Mouse (Mus musculus) MEL (cell line): ENCODE data around the gene Gm9376. TPM values are rescaled to one million over a fixed set of nuclear protein-coding genes. Genes with fewer than 3 reads are reported as not detected.

Source experiments
- DNase-seq: peaks from one replicate; pipeline ENCODE4 v3.0.0; 2011; ENCODE audit warnings: low read depth, low spot score
- H3K27ac ChIP-seq: 2 replicates; pipeline ENCODE4 v1.5.1; 2012; ENCODE audit warnings: low read depth, mild to moderate bottlenecking, control low read depth, low read length, moderate library complexity; ENCODE audit not compliant: control insufficient read depth
- H3K27me3 ChIP-seq, 2 experiments: fragments of 150-350 bp in 1 of 2; sonication (generic) in 1 of 2; 2 replicates each; pipeline ENCODE4 v1.6.1; 2012; ENCODE audit warnings: low read length in 2 of 2, mild to moderate bottlenecking in 2 of 2, improper control_type of control experiment in 1 of 2, moderate library complexity in 1 of 2; ENCODE audit not compliant: insufficient read depth in 2 of 2, control insufficient read depth in 1 of 2
- H3K36me3 ChIP-seq, 2 experiments: 2 replicates each; pipeline ENCODE4 v1.6.1; 2012 to 2014; ENCODE audit warnings: low read length in 2 of 2, improper control_type of control experiment in 1 of 2, inconsistent platforms in 1 of 2, mild to moderate bottlenecking in 1 of 2; ENCODE audit not compliant: insufficient read depth in 2 of 2, control insufficient read depth in 1 of 2
- H3K4me1 ChIP-seq, 2 experiments: fragments of 150-350 bp in 1 of 2; sonication (generic) in 1 of 2; 2 replicates each; pipeline ENCODE4 v1.6.1; 2012; ENCODE audit warnings: low read length in 2 of 2, improper control_type of control experiment in 1 of 2, mild to moderate bottlenecking in 1 of 2; ENCODE audit not compliant: insufficient read depth in 2 of 2, control insufficient read depth in 1 of 2
- H3K4me3 ChIP-seq, 2 experiments: fragments of 150-350 bp in 1 of 2; sonication (generic) in 1 of 2; 2 replicates each; pipeline ENCODE4 v1.5.1; 2012; ENCODE audit warnings: low read depth in 2 of 2, low read length in 2 of 2, mild to moderate bottlenecking in 2 of 2, moderate library complexity in 2 of 2, control low read depth in 1 of 2, improper control_type of control experiment in 1 of 2; ENCODE audit not compliant: control insufficient read depth in 1 of 2, insufficient read depth in 1 of 2
- H3K79me2 ChIP-seq: 2 replicates; pipeline ENCODE4 v1.6.1; 2012; ENCODE audit warnings: mild to moderate bottlenecking, low read length, moderate library complexity; ENCODE audit not compliant: control insufficient read depth, poor library complexity, insufficient read depth
- H3K9ac ChIP-seq: 2 replicates; pipeline ENCODE4 v1.6.1; 2012; ENCODE audit warnings: low read depth, mild to moderate bottlenecking, control low read depth, low read length, moderate library complexity; ENCODE audit not compliant: control insufficient read depth, poor library complexity, severe bottlenecking
- H3K9me3 ChIP-seq: fragments of 150-350 bp; sonication (generic); replicated peaks from 2 replicates; pipeline ENCODE4 v1.6.1; 2012; ENCODE audit warnings: mild to moderate bottlenecking, low read length, improper control_type of control experiment, moderate library complexity; ENCODE audit not compliant: insufficient read depth
- CHD1 ChIP-seq: IDR thresholded peaks from 2 replicates; pipeline ENCODE4 v1.6.1; 2012; ENCODE audit warnings: low read depth, mild to moderate bottlenecking, inconsistent platforms, low read length, improper control_type of control experiment
- CHD2 ChIP-seq: IDR thresholded peaks from 2 replicates; pipeline ENCODE4 v1.6.1; 2011; ENCODE audit warnings: low read length, improper control_type of control experiment
- CTCF ChIP-seq, 3 experiments: IDR thresholded peaks in 2 of 3; conservative IDR thresholded peaks in 1 of 3; 2 replicates each; pipeline ENCODE4 v1.5.1; 2011 to 2012; ENCODE audit warnings: low read length in 3 of 3, low read depth in 2 of 3, mild to moderate bottlenecking in 2 of 3, improper control_type of control experiment in 1 of 3, inconsistent platforms in 1 of 3, mixed read lengths in 1 of 3, moderate library complexity in 1 of 3; ENCODE audit not compliant: control insufficient read depth in 1 of 3, insufficient read depth in 1 of 3, poor library complexity in 1 of 3, severe bottlenecking in 1 of 3
- E2F4 ChIP-seq: IDR thresholded peaks from 2 replicates; pipeline ENCODE4 v1.6.1; 2011; ENCODE audit warnings: low read depth, low read length, improper control_type of control experiment, borderline replicate concordance
- ELF1 ChIP-seq: IDR thresholded peaks from 2 replicates; pipeline ENCODE4 v1.6.1; 2014; ENCODE audit warnings: low read depth, mild to moderate bottlenecking, inconsistent platforms, low read length, improper control_type of control experiment, moderate library complexity
- EP300 ChIP-seq, 2 experiments: IDR thresholded peaks; 2 replicates each; pipeline ENCODE4 v1.6.1; 2011; ENCODE audit warnings: improper control_type of control experiment in 2 of 2, low read length in 2 of 2, low read depth in 1 of 2, mild to moderate bottlenecking in 1 of 2
- ETS1 ChIP-seq: IDR thresholded peaks from 2 replicates; pipeline ENCODE4 v1.6.1; 2012; ENCODE audit warnings: low read depth, mild to moderate bottlenecking, inconsistent platforms, low read length, improper control_type of control experiment, moderate library complexity
- GATA1 ChIP-seq: IDR thresholded peaks from 2 replicates; pipeline ENCODE4 v1.6.1; 2011; ENCODE audit warnings: low read depth, low read length, improper control_type of control experiment
- JUND ChIP-seq: IDR thresholded peaks from 2 replicates; pipeline ENCODE4 v1.6.1; 2011; ENCODE audit warnings: low read depth, mild to moderate bottlenecking, improper control_type of control experiment, low read length
- KAT2A ChIP-seq: conservative IDR thresholded peaks from 2 replicates; pipeline ENCODE4 v1.6.1; 2012; ENCODE audit warnings: low read depth, low read length, improper control_type of control experiment, inconsistent platforms
- MAZ ChIP-seq: IDR thresholded peaks from 2 replicates; pipeline ENCODE4 v1.6.1; 2012; ENCODE audit warnings: low read depth, mild to moderate bottlenecking, inconsistent platforms, low read length, improper control_type of control experiment
- MXI1 ChIP-seq: IDR thresholded peaks from 2 replicates; pipeline ENCODE4 v1.6.1; 2011; ENCODE audit warnings: mild to moderate bottlenecking, low read depth, low read length, improper control_type of control experiment
- MYB ChIP-seq: IDR thresholded peaks from 2 replicates; pipeline ENCODE4 v1.6.1; 2011; ENCODE audit warnings: mild to moderate bottlenecking, low read depth, low read length, improper control_type of control experiment
- MYC ChIP-seq: IDR thresholded peaks from 2 replicates; pipeline ENCODE4 v1.6.1; 2011; ENCODE audit warnings: low read depth, mild to moderate bottlenecking, low read length, improper control_type of control experiment, moderate library complexity
- NELFE ChIP-seq: IDR thresholded peaks from 2 replicates; pipeline ENCODE4 v1.6.1; 2011; ENCODE audit warnings: low read depth, low read length, improper control_type of control experiment
- NRF1 ChIP-seq: IDR thresholded peaks from 2 replicates; pipeline ENCODE4 v1.6.1; 2014; ENCODE audit warnings: low read depth, mild to moderate bottlenecking, inconsistent platforms, low read length, improper control_type of control experiment, moderate library complexity; ENCODE audit not compliant: poor library complexity, insufficient read depth, severe bottlenecking
- POLR2AphosphoS2 ChIP-seq: IDR thresholded peaks from 2 replicates; pipeline ENCODE4 v1.6.1; 2011; ENCODE audit warnings: low read length, improper control_type of control experiment
- POLR2AphosphoS5 ChIP-seq: IDR thresholded peaks from 2 replicates; pipeline ENCODE4 v1.6.1; 2012; ENCODE audit warnings: low read depth, borderline replicate concordance, mild to moderate bottlenecking, inconsistent platforms, low read length, moderate library complexity, mixed read lengths
- RAD21 ChIP-seq: IDR thresholded peaks from 2 replicates; pipeline ENCODE4 v1.6.1; 2011; ENCODE audit warnings: mild to moderate bottlenecking, low read depth, low read length, improper control_type of control experiment
- RCOR1 ChIP-seq: IDR thresholded peaks from 2 replicates; pipeline ENCODE4 v1.6.1; 2012; ENCODE audit warnings: low read depth, mild to moderate bottlenecking, inconsistent platforms, low read length, improper control_type of control experiment
- SMC3 ChIP-seq: IDR thresholded peaks from 2 replicates; pipeline ENCODE4 v1.6.1; 2011; ENCODE audit warnings: low read depth, low read length, improper control_type of control experiment
- TBP ChIP-seq: IDR thresholded peaks from 2 replicates; pipeline ENCODE4 v1.8.0; 2011; ENCODE audit warnings: low read depth, low read length, improper control_type of control experiment
- TCF12 ChIP-seq: IDR thresholded peaks from 2 replicates; pipeline ENCODE4 v1.6.1; 2014; ENCODE audit warnings: low read depth, mild to moderate bottlenecking, inconsistent platforms, low read length, improper control_type of control experiment, moderate library complexity
- UBTF ChIP-seq: IDR thresholded peaks from 2 replicates; pipeline ENCODE4 v1.6.1; 2012; ENCODE audit warnings: low read depth, mild to moderate bottlenecking, inconsistent platforms, low read length, improper control_type of control experiment, moderate library complexity, borderline replicate concordance; ENCODE audit not compliant: insufficient read depth
- USF1 ChIP-seq: IDR thresholded peaks from 2 replicates; pipeline ENCODE4 v1.6.1; 2014; ENCODE audit warnings: low read depth, mild to moderate bottlenecking, inconsistent platforms, low read length, improper control_type of control experiment, moderate library complexity
- USF2 ChIP-seq, 2 experiments: IDR thresholded peaks; 2 replicates each; pipeline ENCODE4 v1.6.1; 2011 to 2012; ENCODE audit warnings: improper control_type of control experiment in 2 of 2, low read length in 2 of 2, borderline replicate concordance in 1 of 2, inconsistent platforms in 1 of 2, low read depth in 1 of 2, mild to moderate bottlenecking in 1 of 2; ENCODE audit not compliant: insufficient read depth in 1 of 2
- ZC3H11A ChIP-seq: IDR thresholded peaks from 2 replicates; pipeline ENCODE4 v1.6.1; 2012; ENCODE audit warnings: low read depth, mild to moderate bottlenecking, inconsistent platforms, low read length, improper control_type of control experiment
- ZNF384 ChIP-seq: IDR thresholded peaks from 2 replicates; pipeline ENCODE4 v1.6.1; 2012; ENCODE audit warnings: low read depth, mild to moderate bottlenecking, inconsistent platforms, low read length, improper control_type of control experiment
- polyA plus RNA-seq, 2 experiments: library from polyadenylated mRNA; stranded (reverse) in 1 of 2; unstranded in 1 of 2; fragments of >175 nt in 1 of 2; fragments of >200 nt in 1 of 2; gene quantifications; 2 replicates each; pipeline versions ENCODE4 v1.2.1 to v1.2.4; 2012; ENCODE audit warnings: low replicate concordance in 2 of 2, low read depth in 1 of 2; ENCODE audit not compliant: insufficient read length in 2 of 2, insufficient read depth in 1 of 2, missing spikeins in 1 of 2
- total RNA-seq: library from RNA; depleted of rRNA; stranded (reverse); fragments of 300-350 nt; gene quantifications from 2 replicates; pipeline ENCODE4 v1.2.3, GENCODE M21; 2012

The Gm9376 gene
- total and polyA plus RNA-seq, 3 experiments, result not detected

DNA sequence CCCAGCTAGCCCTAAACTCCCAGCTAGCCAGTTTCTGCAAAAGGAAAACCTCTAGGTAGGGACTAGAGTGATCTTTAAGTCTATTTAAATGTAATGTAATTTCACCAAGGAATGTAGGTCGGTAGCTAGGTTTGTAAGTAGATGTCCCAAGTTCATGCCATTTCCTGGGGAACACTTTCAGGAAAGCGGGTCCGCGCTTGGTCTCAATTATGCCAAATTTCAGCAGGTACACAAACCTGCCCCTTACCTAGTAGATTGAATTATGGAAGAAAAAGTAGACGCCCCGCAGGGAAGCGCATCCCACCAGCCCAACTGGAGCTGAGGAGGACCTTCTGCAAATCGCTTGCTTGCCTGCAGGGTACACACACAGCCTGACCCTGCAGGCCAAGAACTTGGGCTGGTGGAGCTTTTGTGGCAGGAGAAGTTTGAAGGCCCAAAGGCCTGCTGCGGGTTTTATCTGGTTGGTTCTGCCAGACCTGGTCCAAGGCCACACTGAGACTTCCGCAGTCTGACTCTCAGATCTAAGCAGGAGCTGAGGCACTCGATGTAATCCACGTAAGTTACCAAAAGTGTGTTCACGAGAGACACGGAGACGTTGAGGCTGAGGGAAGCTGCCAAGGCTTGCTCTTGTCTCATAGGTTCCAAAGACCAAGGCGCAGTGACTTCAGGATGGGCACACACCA, 41.6 kb upstream of the Gm9376 start:
- no peaks in the 10 kb centered on the region for H3K79me2 ChIP-seq
- no peaks in the 10 kb centered on the region for H3K36me3 ChIP-seq
- H3K27me3 ChIP-seq, result no peaks in the 10 kb centered on the region
- no peaks in the 10 kb centered on the region for H3K4me1 ChIP-seq
- no peak overlapping the region for H3K27ac ChIP-seq
- H3K9ac ChIP-seq, result no peak overlapping the region
- H3K4me3 ChIP-seq, result no peak overlapping the region
- H3K9me3 ChIP-seq, result no peaks in the 10 kb centered on the region
- no peak for TF ChIP-seq TBP
- TF ChIP-seq NRF1, result no peak
- TF ChIP-seq KAT2A, result no peak
- TF ChIP-seq USF2 (IDR thresholded peaks at IDR 0.05; ENCODE audit: borderline replicate concordance in 1 of 2, insufficient read depth in 1 of 2, low read depth in 1 of 2, low read length in 2 of 2), result no peak
- no peak for TF ChIP-seq ZC3H11A
- no peak for TF ChIP-seq ETS1
- no peak for TF ChIP-seq CHD1
- no peak for TF ChIP-seq CHD2
- no peak for TF ChIP-seq RAD21
- no peak for TF ChIP-seq POLR2AphosphoS2
- TF ChIP-seq USF1, result no peak
- TF ChIP-seq MAZ, result no peak
- TF ChIP-seq GATA1, result no peak
- no peak for DNase-seq

DNA sequence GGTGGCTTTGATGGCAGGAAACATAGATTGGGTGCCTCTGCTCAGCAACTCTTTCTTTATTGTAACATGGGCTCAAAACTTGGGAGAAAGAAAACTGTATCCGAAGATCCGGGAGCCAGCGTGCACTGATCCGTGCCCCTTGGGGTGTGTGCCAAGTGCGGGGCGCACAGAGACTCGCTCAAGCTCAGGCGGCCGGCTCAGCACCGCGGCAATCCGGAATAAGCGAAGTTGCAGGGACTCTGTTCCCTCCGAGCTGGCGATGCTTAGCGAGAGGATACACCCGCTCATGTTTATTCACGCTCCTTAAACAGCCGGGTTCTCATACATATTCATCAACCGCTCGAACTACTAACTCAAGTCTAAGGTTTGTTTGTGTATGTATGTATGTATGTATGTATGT, 40.8 kb upstream of the Gm9376 start:
- Histone ChIP-seq H3K9ac (no peak overlapping the region), H3K9me3 (no peaks in the 10 kb centered on the region), H3K4me1 (no peaks in the 10 kb centered on the region), H3K27ac (no peak overlapping the region), H3K27me3 (no peaks in the 10 kb centered on the region), H3K36me3 (no peaks in the 10 kb centered on the region)
- DNase-seq, result no peak
- TF ChIP-seq RCOR1 (no peak), EP300 (IDR thresholded peaks at IDR 0.05; ENCODE audit: low read depth in 1 of 2, low read length in 2 of 2) (no peak), MXI1 (no peak), NELFE (no peak), ZNF384 (no peak), SMC3 (no peak), UBTF (no peak), TCF12 (no peak), ELF1 (no peak), E2F4 (no peak), CTCF (IDR thresholded peaks at IDR 0.05 in 2 of 3, conservative IDR thresholded peaks at IDR 0.05 in 1 of 3; ENCODE audit: control insufficient read depth in 1 of 3, insufficient read depth in 1 of 3, low read depth in 2 of 3, low read length in 3 of 3, poor library complexity in 1 of 3, severe bottlenecking in 1 of 3) (no peak), USF1 (no peak), MYB (no peak), JUND (no peak), POLR2AphosphoS2 (no peak), GATA1 (no peak), MYC (no peak), POLR2AphosphoS5 (no peak)
- TF ChIP-seq, all 39 proteins: peak for 0
- no peak overlapping the region for H3K4me3 ChIP-seq
- H3K79me2 ChIP-seq, result no peaks in the 10 kb centered on the region
